Mouse (Mus musculus) thymus, postnatal 25 days (tissue): Measurements from ENCODE around the gene R3hdm2.

ENCODE experiments used
- DNase-seq: peaks from one replicate; pipeline ENCODE4 v3.0.0; 2022

Gene R3hdm2

GRCm38 (mm10) chr10:127380251-127380691 is at the start of gene R3hdm2:
Gene R3hdm2, plus strand, starts transcription at chr10:127380327.
- peak; percentile 91 for DNase-seq

- no peak for DNase-seq
Measured at GRCm38 (mm10) chr10:127332211-127332874, 47.8 kb upstream of the R3hdm2 start.

GRCm38 (mm10) chr10:127333152-127333551 is 47.0 kb upstream of the R3hdm2 start:
- peak; percentile 45 for DNase-seq

GRCm38 (mm10) chr10:127335271-127335670 is 44.9 kb upstream of the R3hdm2 start:
- DNase-seq, result no peak

GRCm38 (mm10) chr10:127336952-127337351 is 43.2 kb upstream of the R3hdm2 start:
- DNase-seq, result no peak

GRCm38 (mm10) chr10:127337536-127338099 is 42.5 kb upstream of the R3hdm2 start:
- no peak for DNase-seq

- DNase-seq, result peak; percentile 86
Measured at GRCm38 (mm10) chr10:127338930-127339682, 41.0 kb upstream of the R3hdm2 start.

- DNase-seq, result no peak
Measured at GRCm38 (mm10) chr10:127339683-127340576, 40.2 kb upstream of the R3hdm2 start.

- no peak for DNase-seq
Measured at GRCm38 (mm10) chr10:127340577-127341359, 39.4 kb upstream of the R3hdm2 start.

- no peak for DNase-seq
Measured at GRCm38 (mm10) chr10:127341360-127341690, 38.8 kb upstream of the R3hdm2 start.

- DNase-seq, result peak; percentile 83
Measured at GRCm38 (mm10) chr10:127341891-127342639, 38.1 kb upstream of the R3hdm2 start, which contains the start of gene Gli1. Gene Gli1, minus strand, starts transcription at chr10:127341974.

GRCm38 (mm10) chr10:127343029-127343428 is 37.1 kb upstream of the R3hdm2 start:
- no peak for DNase-seq

- no peak for DNase-seq
Measured at GRCm38 (mm10) chr10:127346173-127346572, 34.0 kb upstream of the R3hdm2 start.

- DNase-seq, result no peak
Measured at GRCm38 (mm10) chr10:127348957-127349356, 31.2 kb upstream of the R3hdm2 start.

GRCm38 (mm10) chr10:127349810-127350209 is 30.3 kb upstream of the R3hdm2 start:
- no peak for DNase-seq

- peak; percentile 81 for DNase-seq
Measured at GRCm38 (mm10) chr10:127350594-127351284, 29.4 kb upstream of the R3hdm2 start.

- DNase-seq, result no peak
Measured at GRCm38 (mm10) chr10:127351285-127351595, 28.9 kb upstream of the R3hdm2 start.

GRCm38 (mm10) chr10:127351719-127352118 is 28.4 kb upstream of the R3hdm2 start:
- DNase-seq, result no peak

- DNase-seq, result no peak
Measured at GRCm38 (mm10) chr10:127352187-127352586, 27.9 kb upstream of the R3hdm2 start.

- DNase-seq, result no peak
Measured at GRCm38 (mm10) chr10:127352766-127353165, 27.4 kb upstream of the R3hdm2 start.
